Mouse (Mus musculus): ENCODE measurements around the gene Ccl7.

Ccl7 gene

DNA sequence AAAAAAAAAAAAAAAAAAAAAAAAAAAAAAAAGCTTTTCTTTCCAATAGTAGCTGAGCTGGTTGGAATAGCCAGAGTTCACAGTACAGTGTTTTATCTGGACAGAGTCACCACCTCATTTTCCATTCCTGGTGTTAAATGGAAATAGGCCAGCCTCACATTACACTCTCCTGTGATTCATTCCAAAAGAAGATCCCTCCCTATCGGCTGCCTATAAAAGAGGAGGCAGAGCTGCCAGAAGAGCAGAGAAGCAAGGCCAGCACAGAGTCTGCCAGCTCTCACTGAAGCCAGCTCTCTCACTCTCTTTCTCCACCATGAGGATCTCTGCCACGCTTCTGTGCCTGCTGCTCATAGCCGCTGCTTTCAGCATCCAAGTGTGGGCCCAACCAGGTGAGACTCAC lies at the start of gene Ccl7:
Ccl7 (plus strand) TSS at position 242 of the 400 bp plus-strand sequence.
- DNase-seq (ENCODE audit: low read depth, low spot score), result no peak

DNA sequence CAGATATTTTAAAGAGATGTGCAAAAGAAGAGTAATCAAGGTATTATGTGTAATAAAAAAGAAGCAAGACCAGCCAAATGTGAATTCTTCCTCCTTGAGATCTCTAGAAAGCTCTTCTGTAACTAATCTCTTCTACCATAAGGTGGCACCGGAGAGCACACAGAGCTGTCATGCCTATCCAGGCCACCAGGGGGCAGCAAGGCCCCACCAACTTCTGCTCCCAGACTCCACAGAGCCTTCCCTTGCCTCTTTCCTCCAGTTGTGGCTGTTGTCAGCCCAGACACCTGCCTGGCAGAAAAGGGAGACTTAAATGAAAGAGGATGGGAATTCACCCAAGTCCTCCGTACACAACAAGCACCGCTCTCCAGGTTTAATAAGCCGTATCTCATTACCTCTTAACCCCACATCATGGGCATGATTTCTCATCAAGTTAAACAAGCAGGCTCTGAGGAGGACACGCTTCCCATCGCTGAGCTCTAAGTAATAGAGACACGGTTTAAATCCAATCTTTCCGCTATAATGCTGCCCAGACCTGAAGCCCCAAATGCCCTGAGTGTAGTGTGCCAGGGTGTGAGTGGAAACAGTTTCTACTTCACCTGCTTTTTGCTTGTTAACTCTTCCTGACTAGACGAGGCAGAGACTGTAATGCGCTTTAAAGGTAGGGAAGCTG lies 49.2 kb upstream of the Ccl7 start:
- DNase-seq (ENCODE audit: low read depth, low spot score), result peak; percentile 45

DNA sequence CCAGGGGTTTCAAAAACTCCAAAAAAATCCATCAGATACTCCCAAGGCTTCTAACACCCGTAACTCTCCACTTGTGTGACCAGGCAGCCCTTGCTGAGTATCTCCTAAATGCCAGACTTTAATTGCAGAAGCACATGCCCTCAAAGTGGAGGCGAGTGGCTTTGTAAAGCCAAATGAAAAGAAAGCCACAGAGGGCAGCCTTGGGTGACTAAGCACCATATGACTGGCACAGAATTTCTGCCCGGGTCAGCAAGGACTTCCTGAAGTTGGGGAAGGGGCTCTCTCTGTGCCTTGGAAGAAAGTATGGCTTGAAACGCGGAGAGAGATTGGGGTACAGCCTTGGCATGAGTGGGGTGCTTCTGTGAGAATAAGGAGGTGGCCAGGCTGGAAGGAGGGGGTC lies 48.4 kb upstream of the Ccl7 start:
- no peak for DNase-seq (ENCODE audit: low read depth, low spot score)

DNA sequence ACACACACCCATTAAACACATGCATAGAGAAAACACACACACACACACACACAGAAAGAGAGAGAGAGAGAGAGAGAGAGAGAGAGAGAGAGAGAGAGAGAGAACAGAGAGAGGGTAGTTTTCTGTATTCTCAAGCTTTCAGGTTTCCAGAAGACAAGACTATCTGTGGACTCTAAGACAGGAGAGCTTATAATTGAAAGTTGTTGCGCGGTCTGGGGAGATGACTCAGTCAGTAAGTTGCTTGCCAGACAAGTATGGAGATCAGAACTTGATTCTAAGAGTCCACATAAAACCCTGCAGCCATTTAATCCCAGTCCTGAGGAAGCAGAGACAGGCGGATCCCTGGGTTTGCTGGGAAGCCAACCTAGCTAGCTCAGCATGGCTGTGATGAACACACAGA lies 46.9 kb upstream of the Ccl7 start:
- DNase-seq (ENCODE audit: low read depth, low spot score), result no peak

DNA sequence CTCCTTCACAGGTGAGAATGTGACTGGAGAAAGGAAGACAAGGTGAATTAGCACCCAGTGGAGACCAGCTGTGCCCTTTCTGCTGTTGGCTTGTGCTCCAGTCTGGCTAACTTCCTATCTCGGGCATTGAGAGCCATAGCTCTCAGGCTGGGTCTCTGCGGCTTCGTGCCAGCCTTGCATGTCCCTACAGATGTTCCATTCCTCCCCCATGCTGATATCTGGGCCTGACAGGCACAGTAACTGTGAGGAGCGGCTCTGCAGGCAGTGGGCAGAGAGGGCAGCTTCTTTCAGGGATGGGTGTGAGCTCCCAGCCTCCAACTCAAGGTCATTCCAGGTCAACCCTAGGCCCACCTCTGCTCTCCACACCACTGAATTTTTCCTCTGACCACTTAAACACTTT lies 46.0 kb upstream of the Ccl7 start:
- DNase-seq (ENCODE audit: low read depth, low spot score), result no peak

DNA sequence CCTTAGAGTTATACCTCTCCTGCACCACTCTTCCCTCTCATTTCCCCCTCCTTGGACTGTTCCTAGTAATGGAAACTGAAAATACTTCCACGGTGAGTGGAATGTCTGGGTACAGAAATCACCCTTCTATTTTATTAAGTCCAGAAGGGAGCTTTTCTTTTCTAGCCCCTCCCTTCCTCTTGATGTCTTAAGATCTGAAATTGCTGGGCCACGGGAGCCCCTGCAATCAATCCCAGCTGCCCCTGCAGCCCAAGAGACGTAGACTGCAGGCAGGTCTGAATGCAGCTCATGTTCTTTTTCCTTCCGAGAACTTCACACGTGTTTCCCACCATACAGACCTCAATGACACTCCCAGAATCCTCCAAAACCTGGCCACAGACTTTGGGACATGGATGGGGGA lies 44.9 kb upstream of the Ccl7 start:
- no peak for DNase-seq (ENCODE audit: low read depth, low spot score)

DNA sequence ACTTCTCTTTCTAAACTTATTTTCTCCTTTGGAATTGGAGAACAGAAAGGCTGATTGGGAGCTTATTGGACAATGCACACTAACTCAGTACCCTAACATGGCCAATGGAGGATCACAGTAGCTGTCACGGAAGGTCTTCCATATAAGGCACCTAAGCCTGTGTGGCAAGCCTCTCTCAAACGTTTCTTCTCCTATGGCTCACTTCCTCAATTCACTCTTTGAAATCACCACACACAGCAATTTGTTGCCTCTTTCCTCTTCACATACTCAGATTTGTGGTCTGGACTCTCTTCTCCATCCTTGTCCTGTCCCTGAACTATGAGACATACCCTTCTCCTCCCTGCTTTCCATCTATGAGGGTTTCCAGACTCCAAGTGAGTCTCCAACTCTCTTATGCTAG lies 40.7 kb upstream of the Ccl7 start:
- DNase-seq (ENCODE audit: low read depth, low spot score), result no peak

DNA sequence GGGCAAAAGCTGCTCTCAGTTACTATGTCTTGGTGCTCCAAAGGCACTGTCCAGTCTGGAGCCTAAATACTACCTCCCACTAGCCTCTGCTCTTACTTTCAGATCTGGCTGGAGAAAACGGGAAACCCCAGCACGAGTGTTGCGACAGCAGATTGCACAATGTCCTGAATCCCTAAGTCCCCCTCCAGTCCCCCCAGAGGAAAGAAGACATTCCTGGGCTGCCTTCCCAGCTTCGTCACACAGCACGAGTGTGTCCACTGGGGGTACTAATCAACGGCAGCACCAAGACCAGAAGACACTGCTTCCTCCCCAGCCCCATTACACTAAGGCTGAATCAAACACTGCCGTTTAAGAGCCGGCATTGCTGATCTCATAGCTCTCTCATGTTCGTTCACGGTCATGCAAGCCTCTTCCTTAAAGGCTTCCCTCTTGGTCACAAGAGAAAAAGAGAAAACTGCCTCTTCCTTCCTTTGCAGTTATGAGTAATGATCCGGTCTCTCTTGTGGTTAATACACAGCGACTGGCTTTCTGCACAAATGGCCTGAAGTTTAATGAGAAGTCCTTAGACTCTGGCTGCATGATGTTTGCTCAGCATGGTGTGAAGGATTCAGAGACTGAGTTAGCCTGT lies 38.6 kb upstream of the Ccl7 start:
- no peak for DNase-seq (ENCODE audit: low read depth, low spot score)

DNA sequence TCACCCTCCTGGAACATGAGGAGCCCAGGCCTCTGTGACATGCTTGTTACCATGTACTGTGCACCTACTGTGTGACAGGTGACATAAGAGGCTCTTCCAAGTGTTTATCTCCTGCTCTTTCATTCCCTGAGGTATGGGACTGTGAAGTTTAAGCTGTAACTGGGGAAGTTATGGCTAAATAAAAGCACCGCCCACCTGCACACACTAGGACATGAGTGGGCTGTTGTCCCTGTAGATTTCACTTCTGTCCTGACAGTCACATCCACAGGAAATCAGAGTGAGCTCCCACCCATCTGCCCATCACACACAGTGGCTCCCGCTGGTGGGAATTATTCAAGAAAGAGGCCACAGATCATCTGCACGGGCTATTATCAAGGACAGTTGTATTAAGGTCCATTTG lies 35.4 kb upstream of the Ccl7 start:
- no peak for DNase-seq (ENCODE audit: low read depth, low spot score)

DNA sequence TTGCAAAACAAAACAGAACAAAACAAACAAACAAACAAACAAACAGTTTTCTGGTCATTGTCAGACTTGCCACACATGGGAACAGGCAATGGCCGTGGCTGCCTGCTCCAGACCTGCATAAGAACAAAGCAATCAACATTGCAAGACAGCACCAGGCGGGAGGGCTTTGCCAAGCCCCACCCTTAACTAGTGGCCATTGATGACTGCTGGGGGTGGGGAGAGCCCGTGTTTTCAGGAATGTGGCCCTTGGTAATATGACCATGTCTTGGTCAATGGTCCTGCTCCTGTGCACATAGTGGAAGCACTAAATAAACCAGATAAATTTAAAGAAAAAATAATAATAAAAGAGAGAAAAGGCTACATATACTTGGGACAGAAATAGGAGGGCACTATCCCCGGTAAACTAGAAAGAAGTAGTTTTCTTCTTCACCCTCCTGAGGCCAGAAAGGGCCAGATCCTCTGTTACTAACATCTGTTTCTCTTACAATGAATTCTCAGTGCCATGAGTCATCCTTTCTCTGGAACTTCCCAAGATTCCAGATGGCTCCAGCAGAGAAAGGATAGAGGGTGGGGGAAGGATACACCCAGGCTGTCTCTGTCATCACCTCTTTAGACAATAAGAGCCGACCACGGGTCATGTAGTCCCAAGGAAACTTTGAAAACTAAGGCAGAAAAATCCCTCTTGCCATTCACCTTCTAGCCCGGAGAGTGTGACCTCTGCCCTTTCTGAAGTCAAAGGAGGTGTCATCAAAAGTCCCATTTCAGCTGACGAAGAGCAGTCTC lies 33.9 kb upstream of the Ccl7 start:
- no peak for DNase-seq (ENCODE audit: low read depth, low spot score)

DNA sequence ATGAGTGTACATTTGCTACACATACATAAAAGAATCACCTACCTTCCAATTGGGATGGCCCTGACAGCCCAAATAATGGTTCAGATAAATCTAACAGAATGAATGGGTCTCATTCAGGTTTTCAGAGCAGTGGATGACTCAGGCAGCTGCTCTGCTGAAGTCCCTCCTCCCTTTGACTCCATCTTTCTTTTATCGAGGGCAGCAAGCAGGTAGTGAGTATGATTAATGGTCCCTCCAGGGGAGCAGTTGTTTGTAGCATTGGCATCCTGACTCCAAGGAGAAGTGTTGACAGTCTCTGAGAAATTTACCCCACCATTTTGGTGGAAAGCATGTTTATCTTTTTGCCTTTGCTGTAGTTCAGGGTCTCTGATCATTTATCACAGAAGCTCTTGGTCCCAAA lies 31.8 kb upstream of the Ccl7 start:
- DNase-seq (ENCODE audit: low read depth, low spot score), result no peak

DNA sequence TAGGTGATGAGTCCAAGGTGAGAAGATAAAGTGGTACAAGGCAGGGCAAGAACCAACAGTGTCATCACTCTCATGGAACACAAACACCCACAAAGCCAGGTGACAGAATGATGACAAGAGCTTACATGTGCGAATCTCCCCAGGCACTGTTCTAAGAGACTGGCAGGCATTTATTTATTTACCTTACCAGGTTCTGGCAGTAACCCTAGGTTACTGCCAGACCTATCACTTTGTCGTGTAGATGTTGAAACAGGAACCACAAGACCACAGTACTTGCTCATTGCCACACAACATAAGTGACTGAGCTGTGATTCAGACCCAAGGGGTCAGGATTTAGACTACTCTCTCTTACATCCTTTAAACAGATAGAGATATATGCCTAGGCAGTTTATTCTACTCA lies 30.4 kb upstream of the Ccl7 start:
- no peak for DNase-seq (ENCODE audit: low read depth, low spot score)

DNA sequence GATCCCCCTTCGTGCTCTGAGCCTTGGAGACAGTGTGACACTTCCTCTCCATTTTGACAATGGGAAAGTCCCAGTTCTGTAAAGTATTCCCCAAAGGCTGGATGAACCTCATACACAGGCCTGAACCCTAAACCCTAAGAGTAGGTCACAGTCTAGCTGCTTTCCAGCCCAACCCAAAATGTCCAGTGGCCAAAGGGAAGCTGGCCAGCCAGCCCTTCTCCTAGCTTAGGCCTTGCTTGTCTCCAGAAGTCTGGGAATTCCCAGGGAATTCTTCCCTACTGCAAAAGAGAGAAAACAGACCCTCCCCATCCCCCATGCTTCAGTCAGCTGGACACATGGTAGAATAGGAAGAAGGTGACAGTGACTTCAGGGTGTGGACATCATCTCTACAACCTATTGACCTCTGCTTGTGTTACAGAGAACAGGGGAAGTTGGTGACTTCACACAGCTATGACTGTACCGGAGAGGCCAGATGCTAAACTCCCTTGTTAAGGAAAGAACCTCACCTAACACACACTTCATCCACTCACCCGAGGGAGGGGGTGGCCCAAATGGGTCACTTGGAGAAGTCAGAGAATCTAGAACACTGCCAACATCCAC lies 29.2 kb upstream of the Ccl7 start:
- DNase-seq (ENCODE audit: low read depth, low spot score), result no peak

DNA sequence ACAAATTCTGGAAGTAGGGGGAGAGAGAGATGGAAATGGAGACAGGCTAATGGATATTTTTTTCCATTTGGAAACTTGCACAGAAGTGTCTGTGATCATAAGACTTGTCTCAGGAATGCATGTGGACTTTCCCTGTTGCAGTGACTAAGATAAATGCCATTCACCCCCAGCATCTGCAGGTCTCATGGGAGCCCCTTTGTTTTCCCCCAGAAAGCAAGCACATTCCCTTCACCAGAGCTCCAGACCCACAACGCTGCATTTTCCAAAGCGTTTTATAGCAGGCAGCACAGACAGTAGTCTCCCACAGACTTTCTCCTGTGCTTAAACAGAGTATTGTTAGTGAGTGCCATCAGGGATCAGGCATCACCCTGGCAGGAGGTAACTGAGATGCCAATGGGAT lies 26.1 kb upstream of the Ccl7 start:
- no peak for DNase-seq (ENCODE audit: low read depth, low spot score)

DNA sequence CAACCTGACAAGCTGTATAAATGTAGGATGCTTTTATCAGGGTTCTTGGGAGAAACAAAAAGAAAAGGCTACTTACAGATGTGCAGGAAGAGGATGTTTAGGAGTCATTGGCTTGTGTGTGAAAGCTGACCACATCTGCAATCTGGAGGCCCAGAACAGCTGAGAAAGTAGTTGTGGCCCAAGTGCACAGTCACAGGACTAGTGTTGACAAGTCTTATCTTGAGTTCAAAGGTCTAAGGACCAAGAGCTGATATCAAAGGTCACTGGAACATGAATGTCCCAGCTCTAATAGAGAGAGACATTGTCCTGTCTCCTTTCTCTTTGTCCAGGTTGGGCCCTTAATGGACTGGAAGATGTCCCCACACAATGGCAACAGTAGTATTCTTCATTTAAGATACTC lies 25.7 kb upstream of the Ccl7 start:
- no peak for DNase-seq (ENCODE audit: low read depth, low spot score)

DNA sequence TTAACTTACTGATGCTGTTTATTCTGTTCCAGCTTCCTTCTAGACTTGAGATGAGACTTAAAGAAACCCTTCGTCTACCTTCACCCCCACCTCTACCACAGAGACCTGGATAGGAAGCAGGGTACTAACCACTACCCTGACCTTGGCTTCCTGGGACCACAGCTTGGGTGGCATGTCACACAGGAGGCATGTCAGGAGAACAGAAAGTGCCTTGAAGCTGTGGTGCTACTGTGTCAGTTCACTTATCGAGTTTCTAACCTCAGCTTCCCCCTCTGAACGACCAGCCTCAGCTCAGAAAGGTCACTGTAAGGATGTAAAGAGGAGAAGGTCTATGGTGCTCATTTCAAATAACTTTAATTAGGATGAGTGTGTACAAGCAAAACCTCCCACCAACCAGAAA lies 24.1 kb upstream of the Ccl7 start:
- no peak for DNase-seq (ENCODE audit: low read depth, low spot score)

DNA sequence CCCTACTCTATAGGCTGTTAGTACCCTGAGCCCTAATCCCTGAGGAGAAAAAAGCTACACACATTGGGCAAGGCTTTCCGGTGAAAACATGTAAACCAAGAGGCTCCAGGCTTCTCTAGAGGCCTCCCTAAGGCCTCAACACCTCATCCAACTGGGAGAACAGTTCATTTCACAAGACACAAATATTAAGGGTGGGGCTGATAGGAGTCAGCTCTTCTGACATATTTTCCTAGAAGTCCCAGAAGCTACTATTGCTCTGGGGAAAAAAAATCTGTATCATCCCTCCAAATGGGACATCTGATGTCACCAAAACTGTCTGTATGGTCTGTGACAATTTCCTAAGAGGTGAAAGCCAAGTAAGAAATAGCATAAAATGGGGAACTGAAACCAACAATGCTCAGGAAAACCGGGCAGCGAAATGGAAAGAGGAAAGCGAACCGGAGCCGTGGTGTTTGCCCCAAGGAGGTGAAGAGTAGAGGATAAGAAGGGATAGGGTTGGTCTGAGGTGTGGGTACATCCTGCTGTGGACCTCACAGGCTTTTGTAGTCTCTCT lies 22.9 kb upstream of the Ccl7 start:
- no peak for DNase-seq (ENCODE audit: low read depth, low spot score)

DNA sequence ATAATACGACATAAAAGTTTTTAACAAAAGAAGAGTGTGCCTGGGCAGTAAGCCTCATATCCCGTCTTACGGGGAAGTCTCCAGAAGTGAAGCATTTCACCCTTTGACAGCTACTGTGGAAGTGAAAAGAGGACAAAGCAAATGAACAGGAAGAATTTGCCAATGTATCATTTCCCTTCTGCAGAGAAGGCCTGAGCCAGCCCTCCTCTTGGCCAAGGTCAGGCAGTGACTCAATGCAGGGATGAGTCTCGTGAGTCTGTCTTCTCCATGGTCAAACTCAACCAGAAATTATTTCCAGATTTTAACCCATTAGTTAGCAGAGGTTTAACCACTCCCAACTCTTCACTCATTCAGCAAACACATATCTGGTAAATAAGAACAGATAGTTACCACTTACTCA lies 21.7 kb upstream of the Ccl7 start:
- DNase-seq (ENCODE audit: low read depth, low spot score), result no peak

DNA sequence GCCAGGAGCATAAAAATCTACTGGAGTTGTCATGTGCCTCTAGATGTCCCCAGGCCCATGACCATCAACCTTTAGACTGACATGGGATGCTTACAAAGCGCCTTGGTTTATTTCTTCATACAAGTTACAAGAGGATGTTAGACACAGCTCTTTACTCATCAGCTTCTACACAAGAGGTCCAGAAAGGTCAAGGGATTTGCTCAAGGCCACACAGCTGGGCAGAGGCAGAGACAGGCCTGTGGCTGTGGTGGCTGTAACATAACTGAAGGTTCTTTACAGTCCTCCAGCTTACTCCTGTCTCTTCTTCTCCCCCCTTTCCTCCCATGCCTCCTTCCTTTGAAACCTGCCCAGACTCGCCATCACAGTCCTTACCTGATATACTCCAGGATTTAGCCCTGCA lies 15.3 kb upstream of the Ccl7 start:
- no peak for DNase-seq (ENCODE audit: low read depth, low spot score)

DNA sequence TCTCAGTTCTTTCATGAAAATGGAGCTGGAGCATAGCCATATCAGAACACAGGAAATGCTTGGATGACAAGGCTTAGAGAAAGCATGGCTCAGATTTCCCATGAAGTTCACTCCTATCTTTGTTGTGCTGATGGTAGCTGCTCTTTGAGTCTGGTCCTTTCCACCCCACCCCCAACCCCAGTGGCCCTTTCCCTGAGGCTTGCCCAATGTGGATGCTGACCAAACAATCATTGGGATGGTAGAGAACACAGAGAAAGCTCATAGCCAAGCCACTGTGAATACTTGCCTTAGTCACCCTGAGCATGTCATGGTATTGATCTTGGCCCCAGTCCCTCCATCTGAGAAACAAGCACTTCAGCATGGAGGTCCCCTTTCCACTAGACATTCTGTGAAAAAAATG lies 13.4 kb upstream of the Ccl7 start:
- no peak for DNase-seq (ENCODE audit: low read depth, low spot score)

DNA sequence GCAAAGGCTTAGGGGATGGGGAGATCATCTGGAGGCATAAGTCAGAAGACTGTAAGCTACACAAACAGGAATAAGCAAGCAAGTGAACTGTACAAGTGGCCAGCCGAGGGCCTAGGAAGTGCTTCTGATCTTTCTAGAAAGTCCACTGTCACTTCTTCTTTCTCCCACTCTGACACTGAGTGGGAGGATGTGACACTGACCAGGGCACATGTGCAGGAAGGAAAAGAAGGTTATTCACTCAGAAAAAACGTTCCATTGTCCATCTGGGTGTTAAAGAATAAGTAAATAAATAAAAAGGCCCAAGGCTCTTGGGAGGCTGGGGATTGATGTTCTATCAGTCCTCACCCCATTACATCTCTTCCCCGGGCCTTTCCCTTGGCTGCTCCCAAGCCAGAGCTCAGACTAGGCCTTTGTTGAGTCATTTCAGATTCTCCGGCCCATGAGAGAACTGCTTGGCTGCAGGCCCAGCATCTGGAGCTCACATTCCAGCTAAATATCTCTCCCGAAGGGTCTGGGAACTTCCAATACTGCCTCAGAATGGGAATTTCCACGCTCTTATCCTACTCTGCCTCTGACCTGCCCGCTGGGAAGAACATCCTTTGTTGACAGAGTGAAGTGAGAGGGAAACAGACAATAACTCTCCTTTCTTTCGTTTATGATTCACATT lies 12.7 kb upstream of the Ccl7 start:
- DNase-seq (ENCODE audit: low read depth, low spot score), result no peak

DNA sequence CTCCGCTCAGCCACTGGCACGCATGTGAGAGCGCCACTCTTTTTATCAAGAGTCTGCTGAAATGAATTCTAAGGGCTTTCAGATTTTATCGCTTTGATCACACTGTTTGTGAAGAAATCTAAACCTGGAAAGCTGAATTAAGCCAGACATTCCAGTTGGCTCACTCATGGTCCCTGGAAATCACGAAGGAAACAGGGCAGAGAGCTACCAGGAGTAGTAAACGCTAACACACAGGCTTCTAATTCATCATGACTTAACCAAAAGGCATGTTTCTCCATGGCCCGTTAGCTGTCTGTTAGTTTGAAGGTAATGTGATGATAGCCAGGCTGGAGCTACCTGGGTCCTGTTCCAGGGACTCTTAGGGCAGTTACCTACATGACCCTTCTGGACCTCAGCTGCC lies 11.1 kb upstream of the Ccl7 start:
- DNase-seq (ENCODE audit: low read depth, low spot score), result no peak

Data from CD4-positive helper T cell, adult 2 months (primary cell).